Mouse (Mus musculus): ENCODE data around the gene Clip1. TPM values are rescaled to one million over a fixed set of nuclear protein-coding genes. Genes with fewer than 3 reads are reported as not detected.

Clip1 gene
- total and polyA plus RNA-seq, 3 experiments: 13.3 to 23.0 TPM; not detected in 1

GRCm38 (mm10) chr5:123720328-123721311 is 36.2 kb upstream of the Clip1 start, which contains the start of gene Zcchc8:
Gene Zcchc8, minus strand, starts transcription at chr5:123721100.
- DNase-seq (ENCODE audit: low read depth, low spot score): peak; percentile 97
- peaks cover 2 to 15% of the 10 kb centered on the region in 2 experiments for H3K36me3 ChIP-seq (ENCODE audit: control insufficient read depth in 1 of 2, insufficient read depth in 2 of 2, low read length in 2 of 2)
- no peaks in the 10 kb centered on the region for H3K9me3 ChIP-seq (replicated peaks; ENCODE audit: insufficient read depth, low read length)
- peak within 1 kb of the TSS; percentile 92 for H3K9ac ChIP-seq (ENCODE audit: control insufficient read depth, low read depth, low read length, poor library complexity, severe bottlenecking)
- peaks cover 0 to 5% of the 10 kb centered on the region in 2 experiments; a peak in 2 of 4 replicates for H3K4me1 ChIP-seq (ENCODE audit: control insufficient read depth in 1 of 2, insufficient read depth in 2 of 2, low read length in 2 of 2)
- H3K4me3 ChIP-seq (ENCODE audit: control insufficient read depth in 1 of 2, insufficient read depth in 1 of 2, low read depth in 2 of 2, low read length in 2 of 2): peak within 1 kb of the TSS; percentile 61 to 86
- H3K27ac ChIP-seq (ENCODE audit: control insufficient read depth, low read depth, low read length): peak within 1 kb of the TSS; percentile 86
- no peaks in the 10 kb centered on the region for H3K27me3 ChIP-seq (ENCODE audit: control insufficient read depth in 1 of 2, insufficient read depth in 2 of 2, low read length in 2 of 2)
- peaks cover 39% of the 10 kb centered on the region for H3K79me2 ChIP-seq (ENCODE audit: control insufficient read depth, insufficient read depth, low read length, poor library complexity)
- TF ChIP-seq MYB (IDR thresholded peaks at IDR 0.05; ENCODE audit: low read depth, low read length) (no peak), HCFC1 (IDR thresholded peaks at IDR 0.05; ENCODE audit: low read depth, low read length) (peak; percentile 98), GATA1 (IDR thresholded peaks at IDR 0.05; ENCODE audit: low read depth, low read length) (no peak), CHD2 (IDR thresholded peaks at IDR 0.05; ENCODE audit: low read length) (peak; percentile 60; the same call in 1 of the 2 replicates), ZC3H11A (IDR thresholded peaks at IDR 0.05; ENCODE audit: low read depth, low read length) (no peak), UBTF (IDR thresholded peaks at IDR 0.05; ENCODE audit: borderline replicate concordance, insufficient read depth, low read depth, low read length) (0 out of 2 replicates have a peak, but pooled peaks have one; percentile 27), SIN3A (IDR thresholded peaks at IDR 0.05; ENCODE audit: low read length) (peak; percentile 92), NELFE (IDR thresholded peaks at IDR 0.05; ENCODE audit: low read depth, low read length) (peak; percentile 81), JUND (IDR thresholded peaks at IDR 0.05; ENCODE audit: low read depth, low read length) (no peak), GABPA (IDR thresholded peaks at IDR 0.05; ENCODE audit: low read depth, low read length) (no peak), SMC3 (IDR thresholded peaks at IDR 0.05; ENCODE audit: low read depth, low read length) (no peak), BHLHE40 (IDR thresholded peaks at IDR 0.05; ENCODE audit: borderline replicate concordance, low read depth, low read length) (no peak), ZKSCAN1 (IDR thresholded peaks at IDR 0.05; ENCODE audit: low read depth, low read length) (no peak), MXI1 (IDR thresholded peaks at IDR 0.05; ENCODE audit: low read depth, low read length) (peak; percentile 34), POLR2AphosphoS2 (IDR thresholded peaks at IDR 0.05; ENCODE audit: low read length) (peak; percentile 82), EP300 (IDR thresholded peaks at IDR 0.05; ENCODE audit: low read depth in 1 of 2, low read length in 2 of 2) (no peak), CTCF (IDR thresholded peaks at IDR 0.05 in 2 of 3, conservative IDR thresholded peaks at IDR 0.05 in 1 of 3; ENCODE audit: control insufficient read depth in 1 of 3, insufficient read depth in 1 of 3, low read depth in 2 of 3, low read length in 3 of 3, poor library complexity in 1 of 3, severe bottlenecking in 1 of 3) (no peak), ETS1 (IDR thresholded peaks at IDR 0.05; ENCODE audit: low read depth, low read length) (0 out of 2 replicates have a peak, but pooled peaks have one; percentile 18), E2F4 (IDR thresholded peaks at IDR 0.05; ENCODE audit: borderline replicate concordance, low read depth, low read length) (no peak), POLR2AphosphoS5 (IDR thresholded peaks at IDR 0.05; ENCODE audit: borderline replicate concordance, low read depth, low read length) (no peak), KAT2A (conservative IDR thresholded peaks at IDR 0.05; ENCODE audit: low read depth, low read length) (peak; percentile 94), NRF1 (IDR thresholded peaks at IDR 0.05; ENCODE audit: insufficient read depth, low read depth, low read length, poor library complexity, severe bottlenecking) (no peak), USF1 (IDR thresholded peaks at IDR 0.05; ENCODE audit: low read depth, low read length) (no peak), TBP (IDR thresholded peaks at IDR 0.05; ENCODE audit: low read depth, low read length) (peak; percentile 90), MAFK (IDR thresholded peaks at IDR 0.05; ENCODE audit: borderline replicate concordance, low read depth, low read length) (no peak), TAL1 (IDR thresholded peaks at IDR 0.05; ENCODE audit: low read length) (no peak), ZMIZ1 (IDR thresholded peaks at IDR 0.05; ENCODE audit: low read depth, low read length) (peak; percentile 78), MYC (IDR thresholded peaks at IDR 0.05; ENCODE audit: low read depth, low read length) (peak; percentile 82), MAX (IDR thresholded peaks at IDR 0.05; ENCODE audit: low read length) (no peak; the same call in 1 of the 2 replicates), ZNF384 (IDR thresholded peaks at IDR 0.05; ENCODE audit: low read depth, low read length) (peak; percentile 96), ELF1 (IDR thresholded peaks at IDR 0.05; ENCODE audit: low read depth, low read length) (0 out of 2 replicates have a peak, but pooled peaks have one; percentile 18), MAZ (IDR thresholded peaks at IDR 0.05; ENCODE audit: low read depth, low read length) (peak; percentile 60), CHD1 (IDR thresholded peaks at IDR 0.05; ENCODE audit: low read depth, low read length) (peak; percentile 62; the same call in 1 of the 2 replicates), RAD21 (IDR thresholded peaks at IDR 0.05; ENCODE audit: low read depth, low read length) (no peak), RCOR1 (IDR thresholded peaks at IDR 0.05; ENCODE audit: low read depth, low read length) (no peak)

Measured in MEL (cell line).